Mouse (Mus musculus) E14TG2a.4 (cell line): Measurements from ENCODE around the gene Angpt4.

ENCODE experiments used
- CTCF ChIP-seq: conservative IDR thresholded peaks from 2 replicates; pipeline ENCODE4 v1.5.1; 2014; ENCODE audit warnings: low read length
- POU5F1 ChIP-seq: IDR thresholded peaks from 2 replicates; pipeline ENCODE4 v1.6.1; 2014; ENCODE audit warnings: low read length, borderline replicate concordance

DNA sequence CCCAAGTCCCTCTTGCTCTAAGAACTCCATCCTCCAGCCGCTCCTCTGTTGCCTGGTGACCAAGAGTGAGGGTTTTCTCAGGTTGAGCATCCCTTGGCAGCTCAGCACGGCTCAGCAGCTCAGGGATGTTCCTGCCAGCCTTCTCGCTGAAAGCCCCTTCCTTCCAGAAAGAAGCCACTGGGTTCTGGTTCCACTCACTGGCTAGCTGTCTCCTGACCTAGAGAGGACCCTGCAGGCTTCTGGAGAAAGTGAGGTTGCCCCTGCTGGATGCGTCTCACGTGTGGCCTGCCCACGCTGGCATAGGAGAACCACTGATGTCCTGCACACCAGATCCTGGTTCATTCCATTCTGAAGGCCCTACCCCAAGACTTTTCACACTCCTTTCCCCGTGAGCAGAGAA lies 58.0 kb downstream of the Angpt4 start:
- TF ChIP-seq CTCF (no peak), POU5F1 (no peak)
